Mouse (Mus musculus) lung, embryonic 15.5 days (tissue): Measurements from ENCODE around the gene Zfp704. TPM values are rescaled to one million over a fixed set of nuclear protein-coding genes. Genes with fewer than 3 reads are reported as not detected.

Experiments
- ATAC-seq: fragments of 200-750 bp; cut with Nextera tagmentation; 2 replicates; pipeline ENCODE4 v1.8.0; 2017; ENCODE audit warnings: moderate number of reproducible peaks, borderline replicate concordance; ENCODE audit not compliant: low FRiP score, low TSS enrichment; ENCODE audit errors: extremely low read depth
- H3K27ac ChIP-seq: fragments of 300-500 bp; sonication (generic); 2 replicates; pipeline ENCODE4 v1.5.1; 2015; ENCODE audit warnings: moderate library complexity, mild to moderate bottlenecking, inconsistent platforms
- H3K27me3 ChIP-seq: fragments of 300-500 bp; sonication (generic); 2 replicates; pipeline ENCODE4 v1.6.1; 2015; ENCODE audit warnings: inconsistent platforms
- H3K36me3 ChIP-seq: fragments of 300-500 bp; sonication (generic); 2 replicates; pipeline ENCODE4 v1.6.1; 2015; ENCODE audit warnings: inconsistent platforms
- H3K4me1 ChIP-seq: fragments of 300-500 bp; sonication (generic); 2 replicates; pipeline ENCODE4 v1.6.1; 2015; ENCODE audit warnings: inconsistent platforms
- H3K4me2 ChIP-seq: fragments of 300-500 bp; sonication (generic); 2 replicates; pipeline ENCODE4 v1.6.1; 2015; ENCODE audit warnings: inconsistent platforms, mild to moderate bottlenecking, moderate library complexity
- H3K4me3 ChIP-seq: fragments of 300-500 bp; sonication (generic); 2 replicates; pipeline ENCODE4 v1.5.1; 2015; ENCODE audit warnings: mild to moderate bottlenecking, inconsistent platforms
- H3K9ac ChIP-seq: fragments of 300-500 bp; sonication (generic); 2 replicates; pipeline ENCODE4 v1.6.1; 2015; ENCODE audit warnings: inconsistent platforms
- H3K9me3 ChIP-seq: fragments of 300-500 bp; sonication (generic); 2 replicates; pipeline ENCODE4 v1.6.1; 2016; ENCODE audit warnings: inconsistent platforms
- WGBS: fragments of 180-500 bp; shearing (Covaris S2); methylation state at CpG from one replicate; pipeline ENCODE4 v1.1.7; 2015; 5-methylcytosine and 5-hydroxymethylcytosine counted together
- polyA plus RNA-seq: library from polyadenylated mRNA; unstranded; fragments of >200 nt; fragmentation: Nextera tagmentation; extraction: Ambion mirVana; gene quantifications from 2 replicates; pipeline ENCODE4 v1.2.1, GENCODE M21; 2015

The Zfp704 gene
- polyA plus RNA-seq, 1 experiment from 2014 or later = 9.3 TPM

GRCm38 (mm10) chr3:9549815-9550214 is 60.1 kb downstream of the Zfp704 start:
- H3K4me1 ChIP-seq = peaks cover 27% of the 10 kb centered on the region
- H3K9ac ChIP-seq = no peak overlapping the region
- H3K27ac ChIP-seq = no peak overlapping the region
- no peak overlapping the region for H3K4me2 ChIP-seq
- H3K27me3 ChIP-seq = no peaks in the 10 kb centered on the region
- ATAC-seq = no peak
- no peaks in the 10 kb centered on the region for H3K36me3 ChIP-seq
- H3K4me3 ChIP-seq = no peak overlapping the region
- WGBS = 60% methylated on average over 5 of the region's 5 CpGs
- H3K9me3 ChIP-seq = no peaks in the 10 kb centered on the region

- H3K9ac ChIP-seq = no peak overlapping the region
- peaks cover 27% of the 10 kb centered on the region for H3K4me1 ChIP-seq
- no peak overlapping the region for H3K27ac ChIP-seq
- no peaks in the 10 kb centered on the region for H3K9me3 ChIP-seq
- no peak overlapping the region for H3K4me3 ChIP-seq
- H3K27me3 ChIP-seq = no peaks in the 10 kb centered on the region
- no peak overlapping the region for H3K4me2 ChIP-seq
- no peaks in the 10 kb centered on the region for H3K36me3 ChIP-seq
- WGBS = 54% methylated on average over 10 of the region's 10 CpGs
- no peak for ATAC-seq
These were observed 61.7 kb downstream of the Zfp704 start for GRCm38 (mm10) chr3:9548188-9548587.

- peak; percentile 44; the same call in 1 of the 2 replicates for ATAC-seq
- H3K4me3 ChIP-seq = no peak overlapping the region
- H3K4me2 ChIP-seq = no peak overlapping the region; the same call in 1 of the 2 replicates
- H3K4me1 ChIP-seq = peaks cover 22% of the 10 kb centered on the region
- no peak overlapping the region for H3K9ac ChIP-seq
- no peak overlapping the region for H3K27ac ChIP-seq
- no peaks in the 10 kb centered on the region for H3K36me3 ChIP-seq
- WGBS = 24% methylated on average over 15 of the region's 15 CpGs
- no peaks in the 10 kb centered on the region for H3K27me3 ChIP-seq
- H3K9me3 ChIP-seq = no peaks in the 10 kb centered on the region
These were observed 62.8 kb downstream of the Zfp704 start for GRCm38 (mm10) chr3:9546882-9547620.

- WGBS = 79% methylated on average over 2 of the region's 2 CpGs
- H3K27ac ChIP-seq = no peak overlapping the region
- no peaks in the 10 kb centered on the region for H3K27me3 ChIP-seq
- no peaks in the 10 kb centered on the region for H3K36me3 ChIP-seq
- no peak overlapping the region for H3K4me3 ChIP-seq
- H3K9me3 ChIP-seq = no peaks in the 10 kb centered on the region
- H3K4me1 ChIP-seq = peaks cover 22% of the 10 kb centered on the region
- no peak overlapping the region for H3K4me2 ChIP-seq
- no peak overlapping the region for H3K9ac ChIP-seq
- ATAC-seq = no peak
These were observed 65.5 kb downstream of the Zfp704 start for GRCm38 (mm10) chr3:9544421-9544820.

DNA sequence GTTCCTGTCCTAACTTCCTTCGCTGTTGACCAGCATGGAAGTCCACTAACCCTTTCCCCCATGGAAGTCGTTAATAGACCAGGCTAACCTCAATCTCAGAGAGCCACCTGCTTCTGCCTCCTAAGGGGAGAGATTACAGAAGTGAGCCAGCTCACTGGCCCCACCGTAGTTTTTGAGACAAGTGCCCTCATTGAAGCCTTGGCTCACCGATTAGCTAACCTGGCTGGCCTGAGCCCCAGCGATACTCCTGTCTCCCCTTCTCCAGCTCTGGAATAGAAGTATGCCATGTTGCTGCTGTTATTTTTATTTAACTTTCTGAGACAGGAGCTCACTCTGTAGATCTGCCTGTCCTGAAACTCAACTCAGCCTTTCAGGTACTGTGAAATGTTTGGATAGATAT is 66.0 kb downstream of the Zfp704 start:
- Histone ChIP-seq H3K4me2 (no peak overlapping the region), H3K27ac (no peak overlapping the region), H3K4me3 (no peak overlapping the region), H3K9me3 (no peaks in the 10 kb centered on the region), H3K27me3 (no peaks in the 10 kb centered on the region), H3K9ac (no peak overlapping the region), H3K4me1 (peaks cover 22% of the 10 kb centered on the region), H3K36me3 (no peaks in the 10 kb centered on the region)
- no peak for ATAC-seq
- WGBS = 87% methylated on average over 5 of the region's 5 CpGs

GRCm38 (mm10) chr3:9543463-9543862 is 66.4 kb downstream of the Zfp704 start:
- no peak overlapping the region for H3K27ac ChIP-seq
- H3K36me3 ChIP-seq = no peaks in the 10 kb centered on the region
- H3K9ac ChIP-seq = no peak overlapping the region
- ATAC-seq = no peak
- 81% methylated on average over 4 of the region's 4 CpGs for WGBS
- H3K4me2 ChIP-seq = no peak overlapping the region
- H3K27me3 ChIP-seq = no peaks in the 10 kb centered on the region
- peaks cover 22% of the 10 kb centered on the region for H3K4me1 ChIP-seq
- H3K9me3 ChIP-seq = no peaks in the 10 kb centered on the region
- H3K4me3 ChIP-seq = no peak overlapping the region

- Histone ChIP-seq H3K9me3 (no peaks in the 10 kb centered on the region), H3K4me3 (no peak overlapping the region), H3K4me2 (no peak overlapping the region), H3K27ac (no peak overlapping the region), H3K36me3 (no peaks in the 10 kb centered on the region), H3K27me3 (no peaks in the 10 kb centered on the region), H3K9ac (no peak overlapping the region), H3K4me1 (peaks cover 14% of the 10 kb centered on the region)
- WGBS = 86% methylated on average over 14 of the region's 14 CpGs
- ATAC-seq = no peak
These were observed 68.3 kb downstream of the Zfp704 start for GRCm38 (mm10) chr3:9541561-9541960.

GRCm38 (mm10) chr3:9538510-9538909 is 71.4 kb downstream of the Zfp704 start:
- Histone ChIP-seq H3K4me2 (no peak overlapping the region), H3K27me3 (no peaks in the 10 kb centered on the region), H3K4me3 (no peak overlapping the region), H3K9ac (no peak overlapping the region), H3K9me3 (no peaks in the 10 kb centered on the region), H3K27ac (no peak overlapping the region), H3K4me1 (0 out of 2 replicates have a peak, but pooled peaks cover 11% of the 10 kb centered on the region), H3K36me3 (no peaks in the 10 kb centered on the region)
- no peak for ATAC-seq
- WGBS = 86% methylated on average over 2 of the region's 2 CpGs

- WGBS = 59% methylated on average over 7 of the region's 7 CpGs
- H3K36me3 ChIP-seq = no peaks in the 10 kb centered on the region
- no peak for ATAC-seq
- 0 out of 2 replicates have a peak, but pooled peaks cover 11% of the 10 kb centered on the region for H3K4me1 ChIP-seq
- H3K27ac ChIP-seq = no peak overlapping the region
- no peak overlapping the region for H3K4me3 ChIP-seq
- no peaks in the 10 kb centered on the region for H3K27me3 ChIP-seq
- H3K9ac ChIP-seq = no peak overlapping the region
- H3K4me2 ChIP-seq = no peak overlapping the region
- no peaks in the 10 kb centered on the region for H3K9me3 ChIP-seq
These were observed 72.0 kb downstream of the Zfp704 start for GRCm38 (mm10) chr3:9537889-9538288.

- 69% methylated on average over 9 of the region's 9 CpGs for WGBS
- Histone ChIP-seq H3K4me1 (peaks cover 6% of the 10 kb centered on the region; the same call in 1 of the 2 replicates), H3K27ac (no peak overlapping the region), H3K36me3 (no peaks in the 10 kb centered on the region), H3K4me2 (no peak overlapping the region), H3K4me3 (no peak overlapping the region), H3K9ac (no peak overlapping the region), H3K9me3 (no peaks in the 10 kb centered on the region), H3K27me3 (no peaks in the 10 kb centered on the region)
- no peak for ATAC-seq
These were observed 79.6 kb downstream of the Zfp704 start for GRCm38 (mm10) chr3:9530097-9530780.

GRCm38 (mm10) chr3:9524429-9524828 is 85.5 kb downstream of the Zfp704 start:
- no peak for ATAC-seq
- Histone ChIP-seq H3K4me2 (no peak overlapping the region), H3K27ac (no peak overlapping the region), H3K4me1 (peaks cover 48% of the 10 kb centered on the region), H3K27me3 (no peaks in the 10 kb centered on the region), H3K4me3 (no peak overlapping the region), H3K9me3 (no peaks in the 10 kb centered on the region), H3K36me3 (no peaks in the 10 kb centered on the region), H3K9ac (no peak overlapping the region)
- WGBS = 61% methylated on average over 5 of the region's 5 CpGs
